Mouse (Mus musculus): ENCODE results near the gene Slc6a16.
"Not testable (repeated sequence)": the region's sequence is repeated elsewhere in the genome, so short reads cannot be mapped to it uniquely, and the experiment has no call there.

Slc6a16 gene

DNA sequence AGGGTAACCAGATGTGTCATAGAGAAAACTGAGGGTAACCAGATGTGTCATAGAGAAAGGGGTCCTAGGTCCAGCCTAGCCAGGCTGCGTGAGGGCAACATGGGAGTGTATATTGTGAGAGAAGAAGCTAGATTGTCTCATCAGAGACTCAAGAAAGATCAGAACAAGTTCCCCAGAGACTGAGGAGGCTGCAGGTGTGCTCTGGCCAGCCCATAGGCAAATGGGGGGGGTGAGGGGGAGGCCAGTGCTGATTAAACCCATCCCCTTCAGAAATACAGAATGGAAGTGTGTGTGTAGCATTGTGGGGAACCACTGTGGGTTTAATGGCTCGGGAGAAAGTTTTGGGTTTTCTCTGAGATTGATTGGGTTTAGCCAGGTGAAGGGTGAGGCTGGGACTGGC is 19.2 kb upstream of the Slc6a16 start:
- no peak for DNase-seq

GRCm38 (mm10) chr7:45224826-45225225 is 16.1 kb upstream of the Slc6a16 start:
- no peak for DNase-seq

DNA sequence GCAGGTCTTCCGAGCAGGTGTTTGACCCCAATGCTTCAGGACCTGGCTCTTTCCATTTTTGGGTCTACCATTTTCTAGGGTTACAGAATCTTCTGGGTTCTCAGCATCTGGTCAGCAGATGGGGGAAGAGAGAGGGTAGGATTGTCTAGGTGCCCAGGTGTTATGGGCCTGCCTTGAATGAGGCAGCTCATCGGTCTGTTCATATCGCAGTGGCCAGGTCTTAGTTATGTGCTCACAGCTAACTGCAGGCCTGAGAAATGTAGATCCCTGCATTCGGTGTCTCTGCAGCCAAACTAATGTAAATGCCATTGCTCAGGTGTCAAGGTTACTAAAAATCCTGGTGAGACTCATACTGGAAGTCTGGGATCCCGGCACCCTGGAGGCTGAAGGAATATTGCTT is 14.5 kb upstream of the Slc6a16 start:
- no peak for DNase-seq

DNA sequence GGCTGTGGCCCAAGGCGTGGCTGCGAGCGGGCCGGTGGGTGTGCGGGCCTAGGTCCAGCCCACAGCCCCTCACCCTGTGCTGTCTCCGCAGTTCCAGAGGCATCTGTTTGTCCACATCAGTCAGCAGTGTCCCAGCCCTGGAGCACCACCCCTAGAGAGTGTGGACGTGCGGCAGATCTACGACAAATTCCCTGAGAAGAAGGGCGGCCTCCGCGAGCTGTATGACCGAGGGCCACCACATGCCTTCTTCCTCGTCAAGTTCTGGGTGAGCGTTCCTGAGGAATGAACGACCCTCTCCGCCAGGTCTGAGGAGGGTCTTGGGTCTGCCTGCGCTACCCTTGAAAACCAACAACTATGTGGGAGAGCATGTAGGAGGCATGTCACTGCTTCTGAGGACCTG is 12.3 kb upstream of the Slc6a16 start:
- DNase-seq = no peak

GRCm38 (mm10) chr7:45229046-45229445 is 11.8 kb upstream of the Slc6a16 start:
- DNase-seq = no peak

GRCm38 (mm10) chr7:45229459-45230203 is 11.3 kb upstream of the Slc6a16 start:
- DNase-seq = no peak

DNA sequence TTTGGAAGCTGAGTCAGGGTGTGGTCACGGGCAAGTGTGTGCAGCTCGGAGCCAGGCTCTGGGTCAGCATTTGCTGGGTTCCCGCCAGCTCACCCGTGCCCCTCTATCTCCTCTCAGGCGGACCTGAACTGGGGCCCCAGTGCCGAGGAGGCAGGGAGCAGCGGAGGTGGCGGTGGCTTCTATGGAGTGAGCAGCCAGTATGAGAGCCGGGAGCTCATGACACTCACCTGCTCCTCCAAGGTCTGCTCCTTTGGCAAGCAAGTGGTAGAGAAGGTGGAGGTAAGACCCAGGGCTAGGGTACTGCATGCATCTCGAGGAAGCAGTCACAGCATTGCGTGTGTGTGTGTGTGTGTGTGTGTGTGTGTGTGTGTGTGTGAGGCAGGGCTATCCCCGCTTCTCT is 9.7 kb upstream of the Slc6a16 start:
- DNase-seq = no peak

DNA sequence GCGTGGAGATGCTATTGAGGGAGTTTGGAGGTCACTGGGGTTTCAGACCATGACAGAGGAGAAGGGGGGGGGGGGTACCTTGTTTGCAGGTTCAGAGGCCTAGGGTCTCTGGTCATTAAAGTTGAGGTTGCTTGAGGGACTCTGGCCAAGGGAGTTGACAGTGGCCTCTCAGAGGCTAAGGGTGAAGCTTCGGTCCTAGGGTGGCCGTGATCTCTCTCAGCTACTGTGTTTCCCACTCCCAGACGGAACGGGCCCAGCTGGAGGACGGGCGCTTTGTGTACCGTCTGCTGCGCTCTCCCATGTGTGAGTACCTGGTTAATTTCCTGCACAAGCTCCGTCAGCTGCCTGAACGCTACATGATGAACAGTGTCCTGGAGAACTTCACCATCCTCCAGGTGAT is 8.9 kb upstream of the Slc6a16 start:
- DNase-seq = no peak

DNA sequence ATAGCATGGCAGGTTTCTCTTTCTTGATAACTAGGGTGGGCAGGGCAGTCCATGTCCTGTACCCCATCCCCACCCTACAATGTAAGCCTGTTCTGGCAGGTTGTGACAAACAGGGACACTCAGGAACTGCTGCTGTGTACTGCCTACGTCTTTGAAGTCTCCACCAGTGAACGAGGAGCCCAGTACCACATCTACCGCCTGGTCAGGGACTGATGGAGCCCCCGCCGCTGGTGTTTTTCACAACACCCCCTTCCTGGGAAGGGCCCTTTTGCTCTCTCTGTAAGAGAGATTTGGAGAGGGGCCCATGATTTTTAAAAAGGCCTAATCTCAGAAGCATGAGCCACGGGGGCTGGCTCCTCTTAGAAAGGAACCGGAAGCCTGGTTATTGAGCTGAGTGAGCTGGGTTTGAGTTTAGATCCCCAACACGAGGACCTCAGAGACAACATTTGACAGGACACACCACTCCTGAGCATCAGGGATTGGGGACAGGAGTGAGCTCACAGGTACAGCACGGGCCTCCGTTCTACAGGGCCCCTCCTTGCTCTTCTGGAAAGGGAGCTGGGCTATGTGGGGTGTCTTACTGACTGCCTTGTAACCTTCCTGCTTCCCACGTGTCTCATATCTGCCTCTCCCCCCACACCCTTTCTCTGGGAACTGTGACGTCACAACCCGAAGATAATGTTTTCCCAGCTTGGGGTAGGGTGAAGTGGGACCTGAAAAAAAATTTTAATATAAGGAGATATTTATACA is 8.0 kb upstream of the Slc6a16 start:
- no peak for DNase-seq

GRCm38 (mm10) chr7:45233580-45234332 is 7.1 kb upstream of the Slc6a16 start:
- no peak for DNase-seq

DNA sequence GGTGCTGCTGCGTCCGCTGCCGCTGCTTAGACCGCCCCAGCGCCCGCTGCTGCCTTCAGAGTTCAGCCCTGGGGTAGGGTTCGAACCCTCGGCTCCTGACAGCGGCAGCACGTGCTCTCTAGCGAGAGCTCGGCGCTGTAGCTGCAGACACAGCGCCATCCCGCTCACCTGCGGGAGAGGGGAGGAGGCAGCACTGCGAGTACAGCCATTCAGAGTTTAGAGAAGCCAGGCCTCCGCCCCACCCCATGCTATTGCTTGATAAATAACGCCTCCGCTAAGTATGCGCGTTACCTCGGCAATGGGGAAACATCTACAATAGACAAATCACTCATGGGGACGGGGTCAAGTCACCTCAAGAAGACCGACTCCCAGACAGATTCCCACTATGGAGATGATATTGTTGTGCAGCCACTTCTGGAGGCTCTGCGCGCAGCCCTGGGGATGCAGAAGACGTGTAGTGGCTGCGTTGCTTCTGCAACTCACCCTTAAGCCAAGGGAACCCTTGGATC is 6.5 kb upstream of the Slc6a16 start:
- no peak for DNase-seq

DNA sequence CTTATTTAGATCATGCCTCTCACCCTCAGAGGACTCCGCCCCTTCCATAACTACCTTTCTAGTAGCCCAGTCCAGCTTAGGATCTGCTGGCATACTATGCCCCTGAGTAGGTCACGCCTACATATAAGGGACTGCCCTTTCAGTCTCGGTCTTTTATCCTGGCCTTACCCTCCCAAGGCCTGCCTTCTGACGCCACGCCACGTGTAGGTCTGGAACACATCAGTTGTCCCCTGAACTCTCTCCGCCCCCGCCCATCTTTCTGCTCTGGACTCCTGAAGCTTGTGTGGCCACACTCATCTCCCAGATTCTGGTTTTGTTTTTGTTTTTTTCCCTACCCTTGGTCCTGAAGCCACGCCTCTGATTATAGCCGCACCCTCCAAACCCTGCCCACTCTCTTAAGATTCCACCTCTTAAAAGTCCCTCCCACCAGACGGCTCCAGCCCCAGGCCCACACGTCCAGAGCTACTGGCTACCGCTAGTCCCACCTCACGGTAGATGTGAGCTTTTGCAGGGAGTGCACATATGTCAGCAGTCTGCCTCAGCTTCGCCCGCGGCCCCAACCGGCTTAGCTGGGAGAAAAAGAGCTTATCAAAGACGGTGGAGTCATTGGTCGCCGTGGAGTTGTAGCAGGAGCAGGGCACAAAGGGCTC is 5.8 kb upstream of the Slc6a16 start:
- DNase-seq = no peak

DNA sequence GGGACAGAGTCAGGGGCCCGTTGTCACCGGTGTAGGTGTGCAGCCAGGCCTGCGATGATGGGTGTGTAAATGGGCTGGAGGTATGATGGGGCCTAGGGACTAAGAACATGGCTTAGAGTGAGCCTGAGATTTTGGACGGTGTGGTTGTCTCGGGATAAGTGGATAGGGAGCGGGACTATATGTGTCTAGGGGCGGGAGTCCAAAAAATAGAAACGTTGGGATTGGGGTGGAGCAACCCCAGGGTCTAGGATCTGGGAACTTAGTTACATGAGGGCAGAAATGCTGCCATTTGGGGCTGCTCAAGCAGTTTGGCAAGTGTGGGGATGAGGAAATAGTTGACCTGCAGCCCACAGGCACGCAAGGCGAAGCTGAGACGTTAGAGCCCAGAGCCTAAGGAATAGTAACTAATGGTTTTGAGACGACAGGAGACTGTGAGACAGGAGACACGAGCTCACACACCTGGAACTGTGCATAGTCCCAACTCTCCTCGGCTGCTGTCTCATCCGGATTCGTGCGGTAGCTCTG is 5.2 kb upstream of the Slc6a16 start:
- DNase-seq = no peak

- no peak for DNase-seq
Measured at GRCm38 (mm10) chr7:45237747-45238699, 2.9 kb upstream of the Slc6a16 start.

DNA sequence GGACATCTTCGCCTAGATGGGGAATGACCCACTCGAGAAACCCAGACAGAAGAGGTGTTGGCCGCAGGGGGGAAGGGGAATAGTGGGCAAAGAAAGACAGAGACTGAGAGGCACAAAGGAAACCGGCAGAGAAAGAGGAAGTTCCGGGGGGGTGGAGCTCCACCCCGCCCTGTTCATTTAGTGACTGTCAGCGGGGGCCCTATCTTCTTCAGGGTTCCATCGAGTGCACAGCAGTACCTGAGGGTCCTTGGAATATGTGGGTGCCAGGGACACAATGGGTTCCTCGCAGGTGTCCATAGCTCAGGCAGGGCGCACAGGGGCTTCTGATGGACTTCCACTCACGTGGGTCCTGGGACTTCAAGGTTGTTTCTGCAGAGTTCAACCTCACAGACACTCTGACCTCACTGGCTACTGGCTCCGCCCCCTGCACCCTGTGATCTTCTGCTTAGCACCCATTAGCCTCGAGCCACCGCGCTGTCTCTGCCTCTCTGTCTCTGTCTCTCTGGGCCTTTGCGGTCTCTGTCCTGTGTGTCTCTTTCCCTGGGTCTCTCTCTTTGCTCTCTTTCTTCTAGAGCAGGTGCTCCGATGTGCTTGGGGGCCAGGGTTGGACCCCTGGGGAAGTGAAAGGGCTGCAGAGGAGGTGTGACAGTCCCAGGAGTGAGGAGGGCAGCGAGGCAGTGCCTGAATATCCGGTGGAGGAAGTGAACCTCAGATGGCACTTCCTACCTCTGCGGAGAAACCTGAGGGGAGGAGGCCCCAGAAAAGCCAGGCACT is 2.0 kb upstream of the Slc6a16 start, which contains the start of gene Cd37:
TSS of gene Cd37 (minus strand) at position 393 of the 774 bp plus-strand sequence.
- peak; percentile 86 for DNase-seq

GRCm38 (mm10) chr7:45240109-45240508 is 776 bp upstream of the Slc6a16 start:
- no peak for DNase-seq

DNA sequence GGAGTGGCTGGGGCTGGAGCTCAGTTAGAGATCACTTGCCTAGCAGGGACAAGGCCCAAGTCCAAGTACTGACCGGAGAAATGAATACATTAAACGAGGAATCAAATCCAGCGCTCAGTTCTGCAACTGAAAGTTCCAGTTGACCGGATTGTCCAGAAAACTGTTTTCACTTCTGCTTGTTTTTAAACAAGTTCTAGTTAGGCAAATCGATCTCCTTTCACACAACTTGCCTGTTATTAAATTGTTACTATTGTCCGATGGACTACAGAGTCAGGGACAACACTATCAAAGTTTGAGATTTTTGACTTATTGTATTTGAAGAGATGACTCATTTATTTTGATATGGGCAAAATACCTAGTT is 484 bp downstream of the Slc6a16 start:
- DNase-seq = no peak

DNA sequence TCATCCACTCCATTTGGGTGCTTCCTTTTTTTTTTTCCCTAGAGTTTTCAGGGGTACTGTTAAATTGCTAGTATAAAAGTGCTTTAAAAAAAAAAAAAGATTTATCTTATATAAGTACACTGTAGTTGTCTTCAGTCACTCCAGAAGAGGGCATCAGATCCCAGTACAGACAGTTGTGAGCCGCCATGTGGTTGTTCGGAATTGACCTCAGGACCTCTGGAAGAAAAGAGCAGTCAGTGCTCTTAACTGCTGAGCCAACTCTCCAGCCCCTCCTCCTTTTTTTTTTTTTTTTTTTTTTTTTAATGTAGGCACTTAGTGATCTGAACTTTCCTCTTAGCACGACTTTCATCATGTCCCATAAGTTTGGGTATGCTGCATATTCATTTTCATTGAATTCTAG is 6.8 kb downstream of the Slc6a16 start:
- no peak for DNase-seq

DNA sequence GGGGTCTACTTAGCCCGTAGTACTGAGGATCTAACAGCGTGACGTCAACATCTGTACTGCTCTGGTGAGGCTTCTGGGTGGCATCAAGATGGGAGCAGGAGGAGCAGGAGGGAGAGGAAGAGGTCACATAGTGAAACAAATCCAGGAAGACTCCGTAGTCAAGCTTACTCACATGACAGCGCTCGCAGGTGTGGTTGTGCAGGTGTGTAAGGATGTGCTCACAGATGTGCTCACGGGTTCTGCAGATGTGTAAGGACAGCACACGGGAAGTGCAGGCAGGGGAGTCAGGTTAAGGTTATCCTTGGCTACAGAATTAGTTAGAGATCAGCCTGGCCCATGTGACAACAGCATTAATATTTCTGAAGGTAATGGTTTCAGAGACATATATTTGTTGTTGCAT is 12.9 kb downstream of the Slc6a16 start:
- no peak for DNase-seq

GRCm38 (mm10) chr7:45255822-45256221 is 14.9 kb downstream of the Slc6a16 start:
- not testable (repeated sequence) for DNase-seq
